Mouse (Mus musculus): ENCODE results near the gene Stk40.
"Not testable (repeated sequence)": the region's sequence is repeated elsewhere in the genome, so short reads cannot be mapped to it uniquely, and the experiment has no call there.

GRCm38 (mm10) chr4:126165092-126165491, 61.3 kb downstream of the Stk40 start:
- not testable (repeated sequence) for TF ChIP-seq CTCF, EP300 (IDR thresholded peaks at IDR 0.05; ENCODE audit: low read depth)

Data from heart, postnatal 0 days (tissue).